Comparison of ENCODE assay signal across 12 mouse cellular contexts in the genomic region with DNA sequence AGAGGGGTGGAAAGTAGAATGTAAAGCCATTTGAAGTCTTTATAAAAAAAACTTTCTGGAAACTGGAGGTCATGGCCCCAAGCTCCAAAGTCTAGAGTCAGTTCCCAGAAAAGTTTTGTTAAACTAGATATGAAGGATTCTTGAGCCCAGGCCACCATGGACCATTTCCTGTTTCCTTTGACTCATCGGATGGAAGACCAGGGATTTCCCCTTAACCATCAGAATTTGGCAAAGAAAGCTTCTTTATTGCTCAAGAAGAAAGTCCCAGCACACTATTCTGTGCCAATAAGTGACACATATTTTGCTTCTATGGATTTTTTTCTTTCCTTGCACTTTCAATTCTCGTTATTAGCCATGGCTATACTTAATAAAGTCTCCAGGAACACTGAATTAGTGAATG.
A peak's percentile ranks its signal among the peaks of the same experiment; 100 is the strongest.
DNase-seq lines count a peak whose midpoint lies in the region; ATAC-seq and TF ChIP-seq lines count a peak whose summit lies in the region.
"Had no signal": no experiment of that assay in that cellular context is flagged by ENCODE, and none has a peak within 500 bp of the region (broad histone marks: within the 10 kb centered on the region; RNA-seq: fewer than 3 reads in every experiment).

No protein-coding gene starts in this region.

- DNase-seq in lung, embryonic 14.5 days, result peak; percentile 40
- DNase-seq in lung, adult 2 months, result no peak
- peak; percentile 30 for DNase-seq in kidney, postnatal 14 days
- DNase-seq in cerebellum, adult 9-11 months, result no peak
- no peak for DNase-seq in spleen, postnatal 10 days (ENCODE audit: low spot score in 2 of 2)
- no peak for DNase-seq in frontal cortex, postnatal 14 days (ENCODE audit: low spot score in 2 of 2)
- DNase-seq: embryo, embryonic 11 days; thymus, postnatal 4 days had no signal

- no peak overlapping the region for H3K4me2 ChIP-seq in lung, embryonic 14.5 days
- H3K4me2 ChIP-seq: hindbrain, embryonic 14.5 days had no signal

- WGBS in lung, embryonic 14.5 days, result 49% methylated on average over 2 of the region's 2 CpGs
- 24% methylated on average over 2 of the region's 2 CpGs for WGBS in lung, adult 2 months

- H3K9ac ChIP-seq in lung, embryonic 14.5 days, result no peak overlapping the region
- H3K9ac ChIP-seq: hindbrain, embryonic 14.5 days; liver, embryonic 14.5 days had no signal

- ATAC-seq in lung, embryonic 14.5 days (ENCODE audit: insufficient read depth), result no peak
- ATAC-seq: midbrain, embryonic 16.5 days had no signal

- H3K36me3 ChIP-seq in lung, embryonic 14.5 days (ENCODE audit: insufficient read depth), result no peaks in the 10 kb centered on the region

- no peak overlapping the region for H3K4me3 ChIP-seq in lung, embryonic 14.5 days (ENCODE audit: low read depth, low read length)
- no peak overlapping the region for H3K4me3 ChIP-seq in lung, adult 2 months (replicated peaks; ENCODE audit: extremely low read depth, low read depth, low read length)
- no peak overlapping the region for H3K4me3 ChIP-seq in embryonic fibroblast, embryonic 13.5 days (ENCODE audit: insufficient read depth, low read length)

- H3K27ac ChIP-seq in lung, embryonic 14.5 days (ENCODE audit: low read depth), result no peak overlapping the region
- H3K27ac ChIP-seq in embryonic fibroblast, embryonic 13.5 days (ENCODE audit: insufficient read depth, low read length), result peak overlapping the region; percentile 48; the same call in 1 of the 2 replicates
- H3K27ac ChIP-seq: hindbrain, embryonic 14.5 days; liver, embryonic 14.5 days had no signal

- TF ChIP-seq CTCF in lung, embryonic 14.5 days (IDR thresholded peaks at IDR 0.05; ENCODE audit: low read depth), result no peak
- no peak for TF ChIP-seq CTCF in lung, adult 2 months (IDR thresholded peaks at IDR 0.05; ENCODE audit: insufficient read depth, low read length)
- TF ChIP-seq CTCF in embryonic fibroblast, embryonic 13.5 days (IDR thresholded peaks at IDR 0.05; ENCODE audit: borderline replicate concordance, insufficient read depth, low read length), result no peak

- no peak for TF ChIP-seq POLR2A in lung, adult 2 months (IDR thresholded peaks at IDR 0.05; ENCODE audit: borderline replicate concordance, extremely low read depth, low read depth, low read length)
- TF ChIP-seq POLR2A in embryonic fibroblast, embryonic 13.5 days (IDR thresholded peaks at IDR 0.05; ENCODE audit: low read depth, low read length), result no peak

- H3K4me1 ChIP-seq in lung, embryonic 14.5 days (ENCODE audit: insufficient read depth), result no peaks in the 10 kb centered on the region
- H3K4me1 ChIP-seq in lung, adult 2 months (ENCODE audit: control insufficient read depth, insufficient read depth, low read length), result peaks cover 4% of the 10 kb centered on the region
- peaks cover 5% of the 10 kb centered on the region for H3K4me1 ChIP-seq in embryonic fibroblast, embryonic 13.5 days (ENCODE audit: control insufficient read depth, insufficient read depth, low read length)

- no peaks in the 10 kb centered on the region for H3K9me3 ChIP-seq in lung, embryonic 14.5 days (ENCODE audit: low read depth, low read length)

- no peaks in the 10 kb centered on the region for H3K27me3 ChIP-seq in lung, embryonic 14.5 days (ENCODE audit: insufficient read depth, low read length)

Comparison
In these comparisons a context has a peak if more than half of its experiments do, and no peak if none do; other contexts are left out.
1. DNase-seq: peak in lung, embryonic 14.5 days (single experiment) and kidney, postnatal 14 days (single experiment); none in lung, adult 2 months (single experiment), cerebellum, adult 9-11 months (single experiment), spleen, postnatal 10 days (0 of 2) and frontal cortex, postnatal 14 days (0 of 2).